ENCODE assay signal across 21 mouse cellular contexts in genomic region chr6:29206006-29206405, GRCm38 (mm10). TPM values are rescaled to one million over a fixed set of nuclear protein-coding genes. Genes with fewer than 3 reads are reported as not detected.
A peak's percentile ranks its signal among the peaks of the same experiment; 100 is the strongest.
DNase-seq lines count a peak whose midpoint lies in the region; ATAC-seq and TF ChIP-seq lines count a peak whose summit lies in the region.
"Had no signal": no experiment of that assay in that cellular context is flagged by ENCODE, and none has a peak within 500 bp of the region (broad histone marks: within the 10 kb centered on the region; RNA-seq: fewer than 3 reads in every experiment).

No protein-coding gene starts in this region.

- peaks cover 55% of the 10 kb centered on the region for H3K36me3 ChIP-seq in forebrain, embryonic 10.5 days (replicated peaks)
- H3K36me3 ChIP-seq in forebrain, embryonic 13.5 days (ENCODE audit: poor library complexity, severe bottlenecking), result peaks cover 42% of the 10 kb centered on the region
- H3K36me3 ChIP-seq in heart, adult 2 months (ENCODE audit: control insufficient read depth, insufficient read depth, low read length), result no peaks in the 10 kb centered on the region
- no peaks in the 10 kb centered on the region; the same call in none of the 2 replicates for H3K36me3 ChIP-seq in heart, embryonic 11.5 days (ENCODE audit: control insufficient read depth, insufficient read depth, low read length)
- peaks cover 3% of the 10 kb centered on the region; the same call in 1 of the 2 replicates for H3K36me3 ChIP-seq in midbrain, embryonic 11.5 days (ENCODE audit: control insufficient read depth, insufficient read depth, low read length)
- peaks cover 53% of the 10 kb centered on the region for H3K36me3 ChIP-seq in midbrain, embryonic 10.5 days
- peaks cover 58% of the 10 kb centered on the region for H3K36me3 ChIP-seq in limb, embryonic 10.5 days

- H3K27ac ChIP-seq in forebrain, embryonic 10.5 days, result no peak overlapping the region
- no peak overlapping the region for H3K27ac ChIP-seq in forebrain, embryonic 13.5 days
- peak overlapping the region; percentile 57 for H3K27ac ChIP-seq in heart, adult 2 months
- H3K27ac ChIP-seq in heart, embryonic 11.5 days (ENCODE audit: low read depth, low read length), result no peak overlapping the region
- H3K27ac ChIP-seq in midbrain, embryonic 11.5 days (ENCODE audit: low read depth, low read length), result no peak overlapping the region
- H3K27ac ChIP-seq in midbrain, embryonic 10.5 days (replicated peaks), result no peak overlapping the region
- H3K27ac ChIP-seq in limb, embryonic 10.5 days, result no peak overlapping the region
- H3K27ac ChIP-seq: embryonic facial prominence, embryonic 13.5 days; heart, embryonic 13.5 days; hindbrain, embryonic 12.5 days had no signal

- WGBS in forebrain, embryonic 10.5 days, result 91% methylated on average over 10 of the region's 10 CpGs
- WGBS in forebrain, embryonic 13.5 days, result 93% methylated on average over 10 of the region's 10 CpGs
- 87% methylated on average over 10 of the region's 10 CpGs for WGBS in heart, adult 2 months
- WGBS in heart, embryonic 11.5 days (ENCODE audit: insufficient replicate concordance), result 78% methylated on average over 10 of the region's 10 CpGs
- WGBS in midbrain, embryonic 11.5 days, result 91% methylated on average over 10 of the region's 10 CpGs
- WGBS in midbrain, embryonic 10.5 days, result 95% methylated on average over 10 of the region's 10 CpGs
- 95% methylated on average over 10 of the region's 10 CpGs for WGBS in limb, embryonic 10.5 days

- peaks cover 3% of the 10 kb centered on the region; the same call in 1 of the 2 replicates for H3K27me3 ChIP-seq in forebrain, embryonic 10.5 days (ENCODE audit: poor library complexity, severe bottlenecking)
- H3K27me3 ChIP-seq in forebrain, embryonic 13.5 days, result no peaks in the 10 kb centered on the region
- no peaks in the 10 kb centered on the region for H3K27me3 ChIP-seq in heart, adult 2 months (ENCODE audit: control insufficient read depth, insufficient read depth, low read length)
- H3K27me3 ChIP-seq in heart, embryonic 11.5 days (ENCODE audit: control insufficient read depth, insufficient read depth, low read length), result no peaks in the 10 kb centered on the region
- H3K27me3 ChIP-seq in midbrain, embryonic 11.5 days (ENCODE audit: control insufficient read depth, insufficient read depth, low read length), result no peaks in the 10 kb centered on the region
- peaks cover 7% of the 10 kb centered on the region for H3K27me3 ChIP-seq in midbrain, embryonic 10.5 days (ENCODE audit: low read depth, poor library complexity, severe bottlenecking)
- no peaks in the 10 kb centered on the region for H3K27me3 ChIP-seq in limb, embryonic 10.5 days (ENCODE audit: low read depth, poor library complexity, severe bottlenecking)
- H3K27me3 ChIP-seq: embryonic facial prominence, embryonic 13.5 days; heart, embryonic 13.5 days; hindbrain, embryonic 12.5 days had no signal

- TF ChIP-seq CTCF in heart, adult 2 months (IDR thresholded peaks at IDR 0.05), result no peak

- no peak for ATAC-seq in forebrain, embryonic 13.5 days
- ATAC-seq in heart, embryonic 11.5 days (replicated peaks; ENCODE audit: insufficient number of reproducible peaks, low FRiP score, low TSS enrichment), result no peak
- no peak for ATAC-seq in midbrain, embryonic 11.5 days (ENCODE audit: low FRiP score)

- TF ChIP-seq POLR2A in heart, adult 2 months (IDR thresholded peaks at IDR 0.05; ENCODE audit: insufficient read depth, low read depth, low read length), result no peak

- H3K79me2 ChIP-seq in heart, adult 2 months (replicated peaks; ENCODE audit: control insufficient read depth, insufficient read depth, low read length), result no peaks in the 10 kb centered on the region

- peaks cover 14% of the 10 kb centered on the region for H3K4me1 ChIP-seq in forebrain, embryonic 10.5 days
- H3K4me1 ChIP-seq in forebrain, embryonic 13.5 days, result peaks cover 11% of the 10 kb centered on the region
- H3K4me1 ChIP-seq in heart, adult 2 months (ENCODE audit: control insufficient read depth, insufficient read depth, low read length), result peaks cover 10% of the 10 kb centered on the region
- peaks cover under 1% of the 10 kb centered on the region; the same call in 1 of the 2 replicates for H3K4me1 ChIP-seq in heart, embryonic 11.5 days (ENCODE audit: control insufficient read depth, insufficient read depth, low read length)
- no peaks in the 10 kb centered on the region; the same call in none of the 2 replicates for H3K4me1 ChIP-seq in midbrain, embryonic 11.5 days (ENCODE audit: control insufficient read depth, insufficient read depth, low read length)
- H3K4me1 ChIP-seq in midbrain, embryonic 10.5 days, result peaks cover 20% of the 10 kb centered on the region
- peaks cover 10% of the 10 kb centered on the region for H3K4me1 ChIP-seq in limb, embryonic 10.5 days

- no peak overlapping the region for H3K4me2 ChIP-seq in forebrain, embryonic 13.5 days
- no peak overlapping the region for H3K4me2 ChIP-seq in heart, embryonic 11.5 days
- no peak overlapping the region for H3K4me2 ChIP-seq in midbrain, embryonic 11.5 days
- H3K4me2 ChIP-seq: embryonic facial prominence, embryonic 13.5 days; heart, embryonic 13.5 days; hindbrain, embryonic 12.5 days had no signal

- no peak for TF ChIP-seq EP300 in heart, adult 2 months (IDR thresholded peaks at IDR 0.05; ENCODE audit: insufficient read depth, low read depth, low read length)

- no peak overlapping the region for H3K4me3 ChIP-seq in forebrain, embryonic 10.5 days
- no peak overlapping the region for H3K4me3 ChIP-seq in forebrain, embryonic 13.5 days
- no peak overlapping the region for H3K4me3 ChIP-seq in heart, adult 2 months
- H3K4me3 ChIP-seq in heart, embryonic 11.5 days (ENCODE audit: low read depth, low read length), result no peak overlapping the region
- H3K4me3 ChIP-seq in midbrain, embryonic 11.5 days (ENCODE audit: low read depth, low read length), result no peak overlapping the region
- no peak overlapping the region for H3K4me3 ChIP-seq in midbrain, embryonic 10.5 days
- no peak overlapping the region for H3K4me3 ChIP-seq in limb, embryonic 10.5 days
- H3K4me3 ChIP-seq: embryonic facial prominence, embryonic 13.5 days; heart, embryonic 13.5 days; hindbrain, embryonic 12.5 days had no signal

- no peak overlapping the region for H3K9ac ChIP-seq in forebrain, embryonic 13.5 days
- no peak overlapping the region for H3K9ac ChIP-seq in heart, adult 2 months (ENCODE audit: low read depth, low read length)
- H3K9ac ChIP-seq in heart, embryonic 11.5 days (ENCODE audit: low read depth, low read length), result no peak overlapping the region
- H3K9ac ChIP-seq in midbrain, embryonic 11.5 days (ENCODE audit: low read length), result no peak overlapping the region
- H3K9ac ChIP-seq: embryonic facial prominence, embryonic 13.5 days; heart, embryonic 13.5 days; hindbrain, embryonic 12.5 days had no signal

- peak; percentile 11 for DNase-seq in forebrain, embryonic 10.5 days (ENCODE audit: extremely low spot score, low spot score)
- DNase-seq in heart, adult 2 months, result no peak
- DNase-seq in midbrain, embryonic 11.5 days (ENCODE audit: low spot score, missing footprints), result peak; percentile 73
- no peak for DNase-seq in midbrain, embryonic 10.5 days (ENCODE audit: low spot score)
- DNase-seq in limb, embryonic 10.5 days (ENCODE audit: low spot score), result peak; percentile 19
- DNase-seq: adrenal gland, adult 8-10 months; adrenal gland, postnatal 36 days; cerebellum, adult 11 months; cerebellum, adult 9-11 months; cerebellum, postnatal 36 days; gastrocnemius, postnatal 14 days; heart, postnatal 4 days; kidney, adult 18-20 months had no signal

- intact Hi-C loops in heart, adult 2 months (cut with DNase I), result no loop called here

- no peaks in the 10 kb centered on the region for H3K9me3 ChIP-seq in forebrain, embryonic 10.5 days
- no peaks in the 10 kb centered on the region for H3K9me3 ChIP-seq in forebrain, embryonic 13.5 days (replicated peaks)
- H3K9me3 ChIP-seq in heart, embryonic 11.5 days (replicated peaks; ENCODE audit: control insufficient read depth, low read length), result no peaks in the 10 kb centered on the region
- H3K9me3 ChIP-seq in midbrain, embryonic 11.5 days (ENCODE audit: control insufficient read depth, low read length), result no peaks in the 10 kb centered on the region
- H3K9me3 ChIP-seq in midbrain, embryonic 10.5 days (replicated peaks), result no peaks in the 10 kb centered on the region
- H3K9me3 ChIP-seq in limb, embryonic 10.5 days (replicated peaks), result no peaks in the 10 kb centered on the region
- H3K9me3 ChIP-seq: embryonic facial prominence, embryonic 13.5 days; G1E; heart, embryonic 13.5 days; hindbrain, embryonic 12.5 days had no signal

RNA-seq across cellular contexts. Expression of gene Impdh1, which starts 10.2 kb away (rescaled TPM):
- 39.6 and 39.7 TPM in 2 replicates for polyA plus RNA-seq in forebrain, embryonic 10.5 days (2016; fragmentation: Nextera tagmentation; extraction: Ambion mirVana)
- polyA plus RNA-seq in forebrain, embryonic 13.5 days (2015; fragmentation: Nextera tagmentation; extraction: Ambion mirVana), result 37.6 and 39.2 TPM in 2 replicates
- total RNA-seq in heart, adult 2 months (2021), result 10 to 100 TPM; 17.8 to 18.9 TPM
- polyA plus RNA-seq in heart, adult 2 months (2012; rRNA removed), result 34.2 and 36.3 TPM in 2 replicates
- 34.3 and 40.4 TPM in 2 replicates for polyA plus RNA-seq in heart, embryonic 11.5 days (2014; fragmentation: Nextera tagmentation; extraction: Ambion mirVana)
- 36.9 and 42.0 TPM in 2 replicates for polyA plus RNA-seq in midbrain, embryonic 11.5 days (2014; fragmentation: Nextera tagmentation; extraction: Ambion mirVana)
- polyA plus RNA-seq in midbrain, embryonic 10.5 days (2016; fragmentation: Nextera tagmentation; extraction: Ambion mirVana), result 45.6 and 53.5 TPM in 2 replicates
- polyA plus RNA-seq in limb, embryonic 10.5 days (2016; fragmentation: Nextera tagmentation; extraction: Ambion mirVana), result 56.7 and 66.9 TPM in 2 replicates

RNA-seq across cellular contexts. Expression of gene Prrt4, which starts 26.6 kb away (rescaled TPM):
- 1.3 and 1.8 TPM in 2 replicates for polyA plus RNA-seq in forebrain, embryonic 10.5 days (2016; fragmentation: Nextera tagmentation; extraction: Ambion mirVana)
- 1.5 and 1.8 TPM in 2 replicates for polyA plus RNA-seq in forebrain, embryonic 13.5 days (2015; fragmentation: Nextera tagmentation; extraction: Ambion mirVana)
- 1 to 10 TPM; 2.2 TPM for total RNA-seq in heart, adult 2 months (2021)
- polyA plus RNA-seq in heart, adult 2 months (2012; rRNA removed), result 2.0 and 2.2 TPM in 2 replicates
- 1.6 and 1.8 TPM in 2 replicates for polyA plus RNA-seq in heart, embryonic 11.5 days (2014; fragmentation: Nextera tagmentation; extraction: Ambion mirVana)
- 0.53 and 0.58 TPM in 2 replicates for polyA plus RNA-seq in midbrain, embryonic 11.5 days (2014; fragmentation: Nextera tagmentation; extraction: Ambion mirVana)
- polyA plus RNA-seq in midbrain, embryonic 10.5 days (2016; fragmentation: Nextera tagmentation; extraction: Ambion mirVana), result 0.83 and 1.1 TPM in 2 replicates
- polyA plus RNA-seq in limb, embryonic 10.5 days (2016; fragmentation: Nextera tagmentation; extraction: Ambion mirVana), result 2.0 and 3.7 TPM in 2 replicates
- total RNA-seq: granulocyte monocyte progenitor cell, adult 5-6 weeks had no signal
- polyA plus RNA-seq: G1E; inflammation-experienced regulatory T-cells, adult 6 months had no signal

RNA-seq across cellular contexts. Expression of gene Rbm28, which starts 41.2 kb away (rescaled TPM):
- 53.8 and 58.1 TPM in 2 replicates for polyA plus RNA-seq in forebrain, embryonic 10.5 days (2016; fragmentation: Nextera tagmentation; extraction: Ambion mirVana)
- polyA plus RNA-seq in forebrain, embryonic 13.5 days (2015; fragmentation: Nextera tagmentation; extraction: Ambion mirVana), result 46.9 and 48.8 TPM in 2 replicates
- 10 to 100 TPM; 18.4 to 18.8 TPM for total RNA-seq in heart, adult 2 months (2021)
- 4.6 and 13.2 TPM in 2 replicates for polyA plus RNA-seq in heart, adult 2 months (2012; rRNA removed)
- 39.9 and 43.0 TPM in 2 replicates for polyA plus RNA-seq in heart, embryonic 11.5 days (2014; fragmentation: Nextera tagmentation; extraction: Ambion mirVana)
- polyA plus RNA-seq in midbrain, embryonic 11.5 days (2014; fragmentation: Nextera tagmentation; extraction: Ambion mirVana), result 60.5 and 64.4 TPM in 2 replicates
- 51.6 and 54.9 TPM in 2 replicates for polyA plus RNA-seq in midbrain, embryonic 10.5 days (2016; fragmentation: Nextera tagmentation; extraction: Ambion mirVana)
- 51.1 and 52.9 TPM in 2 replicates for polyA plus RNA-seq in limb, embryonic 10.5 days (2016; fragmentation: Nextera tagmentation; extraction: Ambion mirVana)

Comparison
In these comparisons a context has a peak if more than half of its experiments do, and no peak if none do; other contexts are left out.
1. DNase-seq: peak in forebrain, embryonic 10.5 days (single experiment), midbrain, embryonic 11.5 days (single experiment) and limb, embryonic 10.5 days (single experiment); none in heart, adult 2 months (0 of 2) and midbrain, embryonic 10.5 days (single experiment).